Mouse (Mus musculus) adrenal gland, postnatal 25 days (tissue): ENCODE data around the gene Zfyve26. TPM values are rescaled to one million over a fixed set of nuclear protein-coding genes. Genes with fewer than 3 reads are reported as not detected.
"Not testable (repeated sequence)": the region's sequence is repeated elsewhere in the genome, so short reads cannot be mapped to it uniquely, and the experiment has no call there.

Experiments used
- DNase-seq: peaks from one replicate; pipeline ENCODE4 v3.0.0; 2021; ENCODE audit warnings: mixed read lengths
- total RNA-seq: library from RNA; stranded (reverse); gene quantifications from 2 replicates; pipeline ENCODE4 v1.2.3, GENCODE M21; 2021

The Zfyve26 gene
- total RNA-seq, 1 experiment from 2014 or later: 30.1 TPM

GRCm38 (mm10) chr12:79260154-79260553 lies 36.0 kb downstream of the Zfyve26 start:
- no peak for DNase-seq

GRCm38 (mm10) chr12:79254975-79255374 lies 41.1 kb downstream of the Zfyve26 start:
- DNase-seq: no peak

- DNase-seq: no peak
Observed at GRCm38 (mm10) chr12:79253294-79254053, 42.6 kb downstream of the Zfyve26 start.

GRCm38 (mm10) chr12:79248110-79248509 lies 48.0 kb downstream of the Zfyve26 start:
- DNase-seq: no peak

- DNase-seq: no peak
Observed at GRCm38 (mm10) chr12:79242921-79243320, 53.2 kb downstream of the Zfyve26 start.

- DNase-seq: no peak
Observed at GRCm38 (mm10) chr12:79241985-79242384, 54.1 kb downstream of the Zfyve26 start.

GRCm38 (mm10) chr12:79235485-79236080 lies 60.5 kb downstream of the Zfyve26 start:
- DNase-seq: no peak

- no peak for DNase-seq
Observed at GRCm38 (mm10) chr12:79217511-79217910, 78.6 kb downstream of the Zfyve26 start.

- DNase-seq: no peak
Observed at GRCm38 (mm10) chr12:79211447-79211846, 84.7 kb downstream of the Zfyve26 start.

GRCm38 (mm10) chr12:79208703-79209464 lies 87.2 kb downstream of the Zfyve26 start, which contains the start of gene Rdh12:
Gene Rdh12, plus strand, starts transcription at chr12:79208914.
- DNase-seq: no peak

- no peak for DNase-seq
Observed at GRCm38 (mm10) chr12:79201882-79202281, 94.2 kb downstream of the Zfyve26 start.

GRCm38 (mm10) chr12:79197105-79197504 lies 99.0 kb downstream of the Zfyve26 start:
- DNase-seq: no peak

- DNase-seq: peak; percentile 69
Observed at GRCm38 (mm10) chr12:79193441-79193840, 102.7 kb downstream of the Zfyve26 start.

- DNase-seq: no peak
Observed at GRCm38 (mm10) chr12:79192193-79192592, 103.9 kb downstream of the Zfyve26 start, which contains the start of gene Rdh11. Gene Rdh11, minus strand, starts transcription at chr12:79192293.

- DNase-seq: peak; percentile 70
Observed at GRCm38 (mm10) chr12:79191701-79192100, 104.4 kb downstream of the Zfyve26 start.

GRCm38 (mm10) chr12:79190931-79191673 lies 105.0 kb downstream of the Zfyve26 start:
- peak; percentile 48 for DNase-seq

- not testable (repeated sequence) for DNase-seq
Observed at GRCm38 (mm10) chr12:79185160-79185559, 110.9 kb downstream of the Zfyve26 start.

Other genes with a start within 250 kb of the Zfyve26 start
- 10.6 and 12.2 TPM in 2 replicates for gene Pigh, start 206.7 kb downstream of the Zfyve26 start, total RNA-seq
- 0.21 TPM in 1 of 2 replicates, not detected in the other for gene Arg2, start 165.5 kb downstream of the Zfyve26 start, total RNA-seq
- 97.2 and 122 TPM in 2 replicates for gene Vti1b, start 123.6 kb downstream of the Zfyve26 start, total RNA-seq
- gene Rdh11, start 104.0 kb downstream of the Zfyve26 start, total RNA-seq: 28.7 and 30.6 TPM in 2 replicates
- 0.57 and 0.82 TPM in 2 replicates for gene Rdh12, start 87.4 kb downstream of the Zfyve26 start, total RNA-seq
- gene Rad51b, start 978 bp upstream of the Zfyve26 start, total RNA-seq: 1.3 and 1.6 TPM in 2 replicates